10 mouse cellular contexts compared by ENCODE assay signal in genomic region chr1:165837546-165837945, GRCm38 (mm10). TPM values are rescaled to one million over a fixed set of nuclear protein-coding genes. Genes with fewer than 3 reads are reported as not detected.
DNase-seq lines count a peak whose midpoint lies in the region; ATAC-seq lines count a peak whose summit lies in the region.
"Had no signal": no experiment of that assay in that cellular context is flagged by ENCODE, and none has a peak within 500 bp of the region (broad histone marks: within the 10 kb centered on the region; RNA-seq: fewer than 3 reads in every experiment).

No protein-coding gene starts in this region.

- no peak overlapping the region for H3K4me2 ChIP-seq in kidney, embryonic 15.5 days
- H3K4me2 ChIP-seq in embryonic facial prominence, embryonic 14.5 days (ENCODE audit: low read depth, low read length): no peak overlapping the region
- no peak overlapping the region; the same call in 1 of the 2 replicates for H3K4me2 ChIP-seq in midbrain, embryonic 13.5 days (replicated peaks)

- no peak for ATAC-seq in kidney, embryonic 15.5 days (replicated peaks; ENCODE audit: low FRiP score)
- ATAC-seq in CD4-positive, CD25-positive, alpha-beta regulatory T cell, adult 4 months: peak; percentile 67
- no peak for ATAC-seq in embryonic facial prominence, embryonic 14.5 days (ENCODE audit: low read depth)
- ATAC-seq in midbrain, embryonic 13.5 days: no peak
- no peak for ATAC-seq in monocyte, adult 5-6 weeks (replicated peaks; ENCODE audit: insufficient number of reproducible peaks, low FRiP score, low TSS enrichment, poor library complexity, severe bottlenecking)

- no peak overlapping the region for H3K9ac ChIP-seq in kidney, embryonic 15.5 days
- no peak overlapping the region for H3K9ac ChIP-seq in embryonic facial prominence, embryonic 14.5 days (ENCODE audit: low read depth, low read length)
- H3K9ac ChIP-seq in midbrain, embryonic 13.5 days (replicated peaks): no peak overlapping the region

- no peaks in the 10 kb centered on the region for H3K36me3 ChIP-seq in kidney, embryonic 15.5 days
- no peaks in the 10 kb centered on the region for H3K36me3 ChIP-seq in embryonic facial prominence, embryonic 14.5 days (ENCODE audit: control insufficient read depth, insufficient read depth, low read length)
- no peaks in the 10 kb centered on the region for H3K36me3 ChIP-seq in midbrain, embryonic 13.5 days

- H3K4me3 ChIP-seq in kidney, embryonic 15.5 days (replicated peaks): no peak overlapping the region
- no peak overlapping the region for H3K4me3 ChIP-seq in embryonic facial prominence, embryonic 14.5 days (ENCODE audit: low read depth, low read length)
- H3K4me3 ChIP-seq in midbrain, embryonic 13.5 days (replicated peaks): no peak overlapping the region

- peaks cover 58% of the 10 kb centered on the region for H3K4me1 ChIP-seq in kidney, embryonic 15.5 days
- H3K4me1 ChIP-seq in embryonic facial prominence, embryonic 14.5 days (ENCODE audit: control insufficient read depth, insufficient read depth, low read length): peaks cover 30% of the 10 kb centered on the region
- peaks cover 58% of the 10 kb centered on the region for H3K4me1 ChIP-seq in midbrain, embryonic 13.5 days (replicated peaks)

- DNase-seq in kidney, postnatal 36 days: no peak
- peak; percentile 58 for DNase-seq in embryonic facial prominence, embryonic 14.5 days (ENCODE audit: low spot score)
- DNase-seq in cerebellum, adult 11 months: no peak
- no peak for DNase-seq in frontal cortex, postnatal 36 days (ENCODE audit: low spot score in 2 of 2)
- DNase-seq: gastrocnemius, postnatal 14 days; layer of hippocampus, adult 9-11 months had no signal

- H3K27me3 ChIP-seq in kidney, embryonic 15.5 days: peaks cover 45% of the 10 kb centered on the region
- H3K27me3 ChIP-seq in embryonic facial prominence, embryonic 14.5 days (replicated peaks; ENCODE audit: control insufficient read depth, insufficient read depth, low read length): peaks cover 32% of the 10 kb centered on the region
- peaks cover 25% of the 10 kb centered on the region for H3K27me3 ChIP-seq in midbrain, embryonic 13.5 days

- peak overlapping the region; percentile 74 for H3K27ac ChIP-seq in kidney, embryonic 15.5 days
- no peak overlapping the region; the same call in 1 of the 2 replicates for H3K27ac ChIP-seq in embryonic facial prominence, embryonic 14.5 days (replicated peaks; ENCODE audit: low read depth, low read length)
- H3K27ac ChIP-seq in midbrain, embryonic 13.5 days: peak overlapping the region; percentile 68

- WGBS in kidney, embryonic 15.5 days: 32% methylated on average over 8 of the region's 8 CpGs
- WGBS in embryonic facial prominence, embryonic 14.5 days: 34% methylated on average over 8 of the region's 8 CpGs
- 21% methylated on average over 8 of the region's 8 CpGs for WGBS in midbrain, embryonic 13.5 days

- H3K9me3 ChIP-seq in kidney, embryonic 15.5 days (replicated peaks): no peaks in the 10 kb centered on the region
- no peaks in the 10 kb centered on the region for H3K9me3 ChIP-seq in embryonic facial prominence, embryonic 14.5 days (ENCODE audit: control insufficient read depth, low read length)
- no peaks in the 10 kb centered on the region for H3K9me3 ChIP-seq in midbrain, embryonic 13.5 days

RNA-seq across cellular contexts. Expression of gene Cd247, which starts 49.1 kb away (rescaled TPM):
- polyA plus RNA-seq in kidney, embryonic 15.5 days (2015; fragmentation: Nextera tagmentation; extraction: Ambion mirVana): 0.66 and 0.69 TPM in 2 replicates
- polyA plus RNA-seq in CD4-positive, CD25-positive, alpha-beta regulatory T cell, adult 4 months (2017; shearing (Covaris generic)): 100 to 1,000 TPM; 443 to 540 TPM
- 0.42 and 0.94 TPM in 2 replicates for polyA plus RNA-seq in embryonic facial prominence, embryonic 14.5 days (2014; fragmentation: Nextera tagmentation; extraction: Ambion mirVana)
- polyA plus RNA-seq in midbrain, embryonic 13.5 days (2015; fragmentation: Nextera tagmentation; extraction: Ambion mirVana): 1.6 and 2.2 TPM in 2 replicates
- total RNA-seq in monocyte, adult 5-6 weeks (2017): 43.0 to 147 TPM (median 60.9 TPM) in 3 replicates

Comparison
In these comparisons a context has a peak if more than half of its experiments do, and no peak if none do; other contexts are left out.
1. RNA of gene Cd247, which starts 49.1 kb away (polyA plus RNA-seq): 443 to 540 TPM in CD4-positive, CD25-positive, alpha-beta regulatory T cell, adult 4 months; 1.6 to 2.2 TPM in midbrain, embryonic 13.5 days, 0.66 to 0.69 TPM in kidney, embryonic 15.5 days and 0.42 to 0.94 TPM in embryonic facial prominence, embryonic 14.5 days; every median in the first group is over 100 times any median in the second.